Mouse (Mus musculus): Measurements from ENCODE around the gene Elovl2.
"Not testable (repeated sequence)": the region's sequence is repeated elsewhere in the genome, so short reads cannot be mapped to it uniquely, and the experiment has no call there.

Gene Elovl2

GRCm38 (mm10) chr13:41220304-41220834, at the start of gene Elovl2:
TSS of gene Elovl2 (minus strand) at chr13:41220405.
- DNase-seq: no peak

- DNase-seq: no peak
These were observed 47.7 kb upstream of the Elovl2 start for GRCm38 (mm10) chr13:41267827-41268408.

- no peak for DNase-seq
These were observed 43.2 kb upstream of the Elovl2 start for GRCm38 (mm10) chr13:41263304-41264006.

GRCm38 (mm10) chr13:41261617-41262016, 41.4 kb upstream of the Elovl2 start:
- not testable (repeated sequence) for DNase-seq

GRCm38 (mm10) chr13:41257851-41258250, 37.6 kb upstream of the Elovl2 start:
- no peak for DNase-seq

GRCm38 (mm10) chr13:41256962-41257361, 36.8 kb upstream of the Elovl2 start:
- DNase-seq: no peak

GRCm38 (mm10) chr13:41256126-41256525, 35.9 kb upstream of the Elovl2 start:
- DNase-seq: no peak

GRCm38 (mm10) chr13:41252736-41253135, 32.5 kb upstream of the Elovl2 start:
- DNase-seq: no peak

- DNase-seq: no peak
These were observed 31.9 kb upstream of the Elovl2 start for GRCm38 (mm10) chr13:41252141-41252540.

- no peak for DNase-seq
These were observed 31.5 kb upstream of the Elovl2 start for GRCm38 (mm10) chr13:41251667-41252066.

- DNase-seq: not testable (repeated sequence)
These were observed 31.0 kb upstream of the Elovl2 start for GRCm38 (mm10) chr13:41251232-41251631.

GRCm38 (mm10) chr13:41250318-41250981, 30.2 kb upstream of the Elovl2 start:
- peak; percentile 69 for DNase-seq

GRCm38 (mm10) chr13:41249538-41250317, 29.5 kb upstream of the Elovl2 start, which contains the start of gene Smim13:
TSS of gene Smim13 (plus strand) at chr13:41249844.
- DNase-seq: peak; percentile 93

GRCm38 (mm10) chr13:41248751-41249520, 28.7 kb upstream of the Elovl2 start:
- DNase-seq: peak; percentile 82

GRCm38 (mm10) chr13:41244306-41244830, 24.2 kb upstream of the Elovl2 start:
- DNase-seq: no peak

- DNase-seq: no peak
These were observed 21.4 kb upstream of the Elovl2 start for GRCm38 (mm10) chr13:41241557-41241956.

GRCm38 (mm10) chr13:41238805-41239130, 18.6 kb upstream of the Elovl2 start:
- DNase-seq: peak; percentile 59

- DNase-seq: no peak
These were observed 18.0 kb upstream of the Elovl2 start for GRCm38 (mm10) chr13:41238035-41238804.

- DNase-seq: no peak
These were observed 15.9 kb upstream of the Elovl2 start for GRCm38 (mm10) chr13:41235845-41236741.

- no peak for DNase-seq
These were observed 15.0 kb upstream of the Elovl2 start for GRCm38 (mm10) chr13:41235181-41235580.
